Mouse (Mus musculus) small intestine, adult 2 months (tissue): ENCODE results near the gene Hccs. TPM values are rescaled to one million over a fixed set of nuclear protein-coding genes. Genes with fewer than 3 reads are reported as not detected.
A peak's percentile ranks its signal among the peaks of the same experiment; 100 is the strongest.

Source experiments
- H3K27ac ChIP-seq: fragments of 200-500 bp; 2 replicates; pipeline ENCODE4 v1.5.1; 2012; ENCODE audit warnings: low read depth, low read length, control low read depth, inconsistent platforms; ENCODE audit not compliant: insufficient read depth
- H3K27me3 ChIP-seq: fragments of 200-500 bp; 2 replicates; pipeline ENCODE4 v1.6.1; 2012; ENCODE audit warnings: mild to moderate bottlenecking, moderate library complexity, low read length, inconsistent platforms; ENCODE audit not compliant: control insufficient read depth, insufficient read depth
- H3K36me3 ChIP-seq: fragments of 200-500 bp; 2 replicates; pipeline ENCODE4 v1.6.1; 2012; ENCODE audit warnings: mild to moderate bottlenecking, low read length, control low read depth, inconsistent platforms; ENCODE audit not compliant: control insufficient read depth, insufficient read depth
- H3K4me1 ChIP-seq: fragments of 200-500 bp; 2 replicates; pipeline ENCODE4 v1.6.1; 2012; ENCODE audit warnings: low read length, inconsistent platforms, mixed read lengths; ENCODE audit not compliant: control insufficient read depth, insufficient read depth, insufficient read length
- H3K4me3 ChIP-seq: fragments of 200-500 bp; 2 replicates; pipeline ENCODE4 v1.5.1; 2012; ENCODE audit warnings: low read depth, mild to moderate bottlenecking, control low read depth, inconsistent platforms, low read length, moderate library complexity
- CTCF ChIP-seq: fragments of 200-500 bp; IDR thresholded peaks from 2 replicates; pipeline ENCODE4 v1.5.1; 2012; ENCODE audit warnings: low read depth, mild to moderate bottlenecking, control low read depth, inconsistent platforms, low read length, moderate library complexity, mixed read lengths; ENCODE audit not compliant: insufficient replicate concordance, insufficient read length; ENCODE audit errors: extremely low read depth
- POLR2A ChIP-seq: fragments of 200-500 bp; IDR thresholded peaks from 2 replicates; pipeline ENCODE4 v1.6.1; 2012; ENCODE audit warnings: low read depth, mild to moderate bottlenecking, control low read depth, inconsistent platforms, low read length, moderate library complexity
- WGBS: fragments of 180-500 bp; shearing (Covaris S2); methylation state at CpG from one replicate; pipeline ENCODE4 v1.1.7; 2018; 5-methylcytosine and 5-hydroxymethylcytosine counted together
- polyA plus RNA-seq: library from polyadenylated mRNA; depleted of rRNA; stranded (reverse); fragments of >200 nt; gene quantifications from 2 replicates; pipeline ENCODE4 v1.2.3, GENCODE M21; 2012

Hccs gene
- polyA plus RNA-seq, 1 experiment = 12.2 TPM

DNA sequence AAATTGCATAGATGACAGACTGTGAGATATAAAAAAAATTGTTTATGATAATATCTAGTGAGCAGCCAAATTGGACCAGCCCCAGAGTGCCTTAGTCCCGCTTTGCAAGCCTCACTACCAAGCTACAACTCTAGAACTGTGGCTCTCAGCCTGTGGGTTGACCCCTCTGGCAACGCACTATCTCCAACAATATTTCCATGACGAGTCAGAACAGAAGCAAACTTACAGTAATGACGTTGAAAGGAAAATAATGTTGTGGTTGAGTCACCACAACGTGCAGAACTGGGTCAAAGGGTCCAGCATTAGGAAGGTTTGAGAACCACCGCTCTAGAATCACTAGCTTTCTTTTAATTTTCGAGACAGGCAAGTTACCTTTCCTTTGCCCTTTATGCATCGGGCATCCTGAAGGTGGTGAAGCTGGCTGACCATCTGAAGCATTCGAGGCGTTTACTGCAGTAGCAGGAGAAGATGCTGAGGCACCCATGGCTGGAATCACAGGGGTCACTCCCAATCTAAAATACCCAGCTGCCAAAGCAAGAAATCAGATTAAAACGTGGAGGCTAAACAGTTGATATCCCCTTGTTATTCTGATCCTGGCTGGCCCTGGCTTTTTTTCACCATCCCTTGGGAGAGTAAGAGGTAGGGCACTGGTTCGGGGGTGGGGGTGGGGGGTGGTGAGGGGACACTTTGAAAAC is 959 bp downstream of the Hccs start:
- Histone ChIP-seq H3K4me3 (peak overlapping the region; percentile 86), H3K36me3 (peaks cover 6% of the 10 kb centered on the region), H3K4me1 (0 out of 2 replicates have a peak, but pooled peaks cover 1% of the 10 kb centered on the region), H3K27me3 (no peaks in the 10 kb centered on the region), H3K27ac (peak overlapping the region; percentile 23; the same call in 1 of the 2 replicates)
- TF ChIP-seq CTCF (no peak), POLR2A (no peak)
- WGBS = 18% methylated on average over 12 of the region's 12 CpGs

DNA sequence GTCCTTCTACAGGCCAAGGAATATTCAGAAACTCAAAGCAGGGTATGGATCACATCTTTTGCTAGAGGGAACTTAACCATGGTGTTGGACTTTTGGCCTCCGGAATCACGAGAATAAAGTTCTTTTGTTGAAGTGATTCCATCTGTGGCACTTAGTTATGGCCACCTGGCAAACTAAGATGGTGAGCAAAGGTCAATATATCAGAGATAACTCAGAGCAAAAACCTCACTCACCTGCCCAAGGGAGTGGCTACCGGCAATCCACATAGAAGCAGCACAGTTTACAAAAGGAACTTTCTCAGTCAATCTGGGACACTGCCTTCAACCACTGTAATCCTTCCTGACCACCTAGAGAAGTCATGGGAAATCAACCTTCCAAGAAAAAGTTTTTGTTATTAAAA is 11.6 kb downstream of the Hccs start:
- WGBS = 38% methylated on average over 3 of the region's 3 CpGs
- H3K4me3 ChIP-seq = no peak overlapping the region
- H3K4me1 ChIP-seq = peaks cover 1% of the 10 kb centered on the region; the same call in 1 of the 2 replicates
- peaks cover 7% of the 10 kb centered on the region for H3K36me3 ChIP-seq
- no peaks in the 10 kb centered on the region for H3K27me3 ChIP-seq
- peak overlapping the region; percentile 96 for H3K27ac ChIP-seq
- TF ChIP-seq POLR2A = no peak
- no peak for TF ChIP-seq CTCF

DNA sequence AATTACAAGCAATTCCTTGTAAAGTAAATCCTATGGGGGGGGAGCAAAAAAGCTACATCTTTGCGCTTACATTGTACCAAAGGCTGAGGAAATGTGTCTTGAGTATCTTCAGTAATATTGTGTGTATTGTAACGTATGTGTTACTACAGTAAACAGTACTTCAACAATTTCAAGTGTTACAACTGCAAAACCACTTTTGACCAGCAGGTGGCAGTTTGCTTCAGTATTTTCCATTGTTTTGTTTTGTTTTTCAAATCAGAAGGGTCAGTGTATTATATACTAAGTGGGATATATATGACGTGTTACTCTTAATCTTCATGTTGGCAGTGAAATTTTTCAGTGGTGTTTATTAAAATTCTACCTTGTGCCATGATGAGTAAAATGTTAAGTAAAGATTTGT is 16.2 kb downstream of the Hccs start:
- no peak overlapping the region for H3K27ac ChIP-seq
- H3K4me1 ChIP-seq = peaks cover 1% of the 10 kb centered on the region; the same call in 1 of the 2 replicates
- TF ChIP-seq POLR2A = no peak
- no peak for TF ChIP-seq CTCF
- WGBS = 38% methylated on average over 3 of the region's 3 CpGs
- no peaks in the 10 kb centered on the region for H3K27me3 ChIP-seq
- H3K36me3 ChIP-seq = no peaks in the 10 kb centered on the region
- H3K4me3 ChIP-seq = no peak overlapping the region

DNA sequence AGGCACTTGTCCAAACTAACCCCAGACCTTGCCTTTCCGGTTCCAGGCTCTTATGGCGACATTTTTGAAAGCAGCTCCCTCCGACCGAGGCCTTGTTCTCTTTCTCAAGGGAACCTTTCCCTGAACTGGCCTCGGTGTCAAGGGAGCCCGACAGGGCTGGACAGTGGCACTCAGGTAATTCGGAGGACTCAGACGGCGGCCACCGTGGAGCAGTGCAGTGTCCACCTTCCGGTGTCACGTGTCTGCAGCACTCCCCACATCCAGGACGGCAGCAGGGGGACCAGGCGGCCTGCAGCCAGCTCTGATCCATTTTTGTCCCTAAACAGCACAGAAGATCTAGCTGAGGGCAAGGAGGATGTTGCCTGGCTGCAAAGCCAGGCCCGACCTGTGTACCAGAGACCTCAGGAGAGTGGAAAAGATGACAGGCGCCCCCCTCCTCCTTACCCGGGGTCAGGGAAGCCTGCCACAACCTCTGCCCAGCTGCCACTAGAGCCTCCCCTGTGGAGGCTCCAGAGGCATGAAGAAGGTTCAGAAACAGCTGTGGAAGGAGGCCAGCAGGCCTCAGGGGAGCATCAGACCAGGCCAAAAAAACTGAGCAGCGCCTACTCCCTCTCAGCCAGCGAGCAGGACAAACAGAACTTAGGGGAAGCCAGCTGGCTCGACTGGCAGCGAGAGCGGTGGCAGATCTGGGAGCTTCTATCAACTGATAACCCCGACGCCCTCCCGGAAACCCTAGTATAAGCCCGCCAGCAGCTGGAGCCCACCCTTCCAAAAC is 17.7 kb downstream of the Hccs start:
- TF ChIP-seq CTCF (no peak), POLR2A (no peak)
- no peaks in the 10 kb centered on the region for H3K27me3 ChIP-seq
- H3K4me1 ChIP-seq = no peaks in the 10 kb centered on the region
- no peak overlapping the region for H3K4me3 ChIP-seq
- 77% methylated on average over 26 of the region's 26 CpGs for WGBS
- H3K36me3 ChIP-seq = no peaks in the 10 kb centered on the region
- H3K27ac ChIP-seq = no peak overlapping the region

DNA sequence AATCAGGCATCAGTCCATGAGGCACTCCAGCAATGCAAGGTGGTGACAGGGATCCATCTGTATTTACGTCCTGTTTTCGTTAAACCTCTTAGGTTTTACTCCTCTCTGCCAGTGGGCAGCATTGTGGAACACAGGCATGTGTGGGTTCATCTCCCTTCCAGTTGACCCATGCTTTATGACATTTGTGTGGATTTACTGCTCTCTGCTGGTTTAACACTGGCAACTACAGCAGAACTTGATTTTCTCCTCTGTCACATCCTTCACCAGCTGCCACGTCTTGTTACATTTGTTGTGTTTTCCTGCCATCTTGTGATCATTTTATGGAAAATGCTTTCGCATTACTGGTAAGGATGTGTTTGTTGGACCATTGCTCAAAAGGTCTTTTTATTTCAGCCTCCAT is 20.6 kb downstream of the Hccs start:
- 61% methylated on average over 4 of the region's 4 CpGs for WGBS
- no peaks in the 10 kb centered on the region for H3K36me3 ChIP-seq

GRCm38 (mm10) chrX:169263433-169264172 is 56.6 kb downstream of the Hccs start:
- no peak overlapping the region for H3K27ac ChIP-seq
- H3K4me3 ChIP-seq = no peak overlapping the region
- WGBS = 65% methylated on average over 8 of the region's 8 CpGs
- no peaks in the 10 kb centered on the region for H3K27me3 ChIP-seq
- no peaks in the 10 kb centered on the region for H3K4me1 ChIP-seq
- no peaks in the 10 kb centered on the region for H3K36me3 ChIP-seq
- no peak for TF ChIP-seq POLR2A
- no peak for TF ChIP-seq CTCF

More for the DNA sequence above, 20.6 kb downstream of the Hccs start:
- H3K27me3 ChIP-seq = no peaks in the 10 kb centered on the region
- H3K4me1 ChIP-seq = no peaks in the 10 kb centered on the region
- H3K27ac ChIP-seq = no peak overlapping the region
- H3K4me3 ChIP-seq = no peak overlapping the region
- no peak for TF ChIP-seq CTCF

- no peak overlapping the region for H3K27ac ChIP-seq
- no peaks in the 10 kb centered on the region for H3K36me3 ChIP-seq
- H3K27me3 ChIP-seq = no peaks in the 10 kb centered on the region
- H3K4me3 ChIP-seq = no peak overlapping the region
- H3K4me1 ChIP-seq = no peaks in the 10 kb centered on the region
- 79% methylated on average over 2 of the region's 2 CpGs for WGBS
- no peak for TF ChIP-seq CTCF
- no peak for TF ChIP-seq POLR2A
Observed at GRCm38 (mm10) chrX:169262212-169262611, 58.0 kb downstream of the Hccs start.
